Mouse (Mus musculus): ENCODE results near the gene Eif2s2.

Gene Eif2s2

GRCm38 (mm10) chr2:154891585-154891984 lies 1.1 kb downstream of the Eif2s2 start:
- no peak for DNase-seq

- DNase-seq: no peak
Observed at GRCm38 (mm10) chr2:154876621-154877020, 16.1 kb downstream of the Eif2s2 start.

- no peak for DNase-seq
Observed at GRCm38 (mm10) chr2:154869954-154870641, 22.6 kb downstream of the Eif2s2 start.

GRCm38 (mm10) chr2:154868106-154868505 lies 24.6 kb downstream of the Eif2s2 start:
- DNase-seq: no peak

- no peak for DNase-seq
Observed at GRCm38 (mm10) chr2:154865696-154866095, 27.0 kb downstream of the Eif2s2 start.

- DNase-seq: no peak
Observed at GRCm38 (mm10) chr2:154863672-154864071, 29.1 kb downstream of the Eif2s2 start.

- DNase-seq: peak; percentile 44
Observed at GRCm38 (mm10) chr2:154855383-154855782, 37.4 kb downstream of the Eif2s2 start.

GRCm38 (mm10) chr2:154848086-154848485 lies 44.6 kb downstream of the Eif2s2 start:
- no peak for DNase-seq

GRCm38 (mm10) chr2:154836537-154836936 lies 56.2 kb downstream of the Eif2s2 start:
- DNase-seq: no peak

GRCm38 (mm10) chr2:154834149-154834865 lies 58.4 kb downstream of the Eif2s2 start:
- DNase-seq: no peak

GRCm38 (mm10) chr2:154832471-154832870 lies 60.3 kb downstream of the Eif2s2 start:
- DNase-seq: no peak

- peak; percentile 27 for DNase-seq
Observed at GRCm38 (mm10) chr2:154827521-154827920, 65.2 kb downstream of the Eif2s2 start.

GRCm38 (mm10) chr2:154826054-154826538 lies 66.6 kb downstream of the Eif2s2 start:
- DNase-seq: no peak

Measured in kidney, adult 11 months (tissue).